Mouse (Mus musculus) cerebellum, adult 11-12 months (tissue): Measurements from ENCODE around the gene Ldhd.

ENCODE experiments used
- DNase-seq: peaks from one replicate; pipeline ENCODE4 v3.0.0; 2022

The Ldhd gene

GRCm38 (mm10) chr8:111626933-111627332, 3.2 kb downstream of the Ldhd start:
- DNase-seq: peak; percentile 36

GRCm38 (mm10) chr8:111626528-111626820, 3.7 kb downstream of the Ldhd start:
- peak; percentile 34 for DNase-seq

GRCm38 (mm10) chr8:111625694-111626527, 4.3 kb downstream of the Ldhd start:
- peak; percentile 73 for DNase-seq

GRCm38 (mm10) chr8:111624853-111625221, 5.3 kb downstream of the Ldhd start:
- DNase-seq: peak; percentile 59

- peak; percentile 84 for DNase-seq
Observed at GRCm38 (mm10) chr8:111624081-111624852, 5.9 kb downstream of the Ldhd start.

- DNase-seq: no peak
Observed at GRCm38 (mm10) chr8:111622553-111622952, 7.6 kb downstream of the Ldhd start.

GRCm38 (mm10) chr8:111622104-111622503, 8.1 kb downstream of the Ldhd start:
- DNase-seq: no peak

GRCm38 (mm10) chr8:111619936-111620335, 10.2 kb downstream of the Ldhd start:
- DNase-seq: no peak

GRCm38 (mm10) chr8:111618273-111618672, 11.9 kb downstream of the Ldhd start:
- DNase-seq: no peak

GRCm38 (mm10) chr8:111617812-111618211, 12.4 kb downstream of the Ldhd start:
- no peak for DNase-seq

GRCm38 (mm10) chr8:111614786-111615701, 15.1 kb downstream of the Ldhd start:
- DNase-seq: no peak

- DNase-seq: no peak
Observed at GRCm38 (mm10) chr8:111613181-111613580, 17.0 kb downstream of the Ldhd start.

- no peak for DNase-seq
Observed at GRCm38 (mm10) chr8:111607414-111607813, 22.8 kb downstream of the Ldhd start.

- DNase-seq: no peak
Observed at GRCm38 (mm10) chr8:111606961-111607360, 23.2 kb downstream of the Ldhd start.

- no peak for DNase-seq
Observed at GRCm38 (mm10) chr8:111604986-111605385, 25.2 kb downstream of the Ldhd start.

GRCm38 (mm10) chr8:111602050-111602449, 28.1 kb downstream of the Ldhd start:
- DNase-seq: peak; percentile 68

GRCm38 (mm10) chr8:111599707-111600444, 30.3 kb downstream of the Ldhd start:
- DNase-seq: peak; percentile 31

GRCm38 (mm10) chr8:111597310-111597709, 32.9 kb downstream of the Ldhd start:
- DNase-seq: no peak

- no peak for DNase-seq
Observed at GRCm38 (mm10) chr8:111596485-111596821, 33.7 kb downstream of the Ldhd start.

GRCm38 (mm10) chr8:111595712-111596484, 34.3 kb downstream of the Ldhd start:
- no peak for DNase-seq

- DNase-seq: peak; percentile 41
Observed at GRCm38 (mm10) chr8:111594951-111595350, 35.2 kb downstream of the Ldhd start.
